Mouse (Mus musculus) MEL (cell line): ENCODE measurements around the gene Serpinb6a. TPM values are rescaled to one million over a fixed set of nuclear protein-coding genes. Genes with fewer than 3 reads are reported as not detected.
A peak's percentile ranks its signal among the peaks of the same experiment; 100 is the strongest.

Source experiments
- DNase-seq: peaks from one replicate; pipeline ENCODE4 v3.0.0; 2011; ENCODE audit warnings: low read depth, low spot score
- H3K27ac ChIP-seq: 2 replicates; pipeline ENCODE4 v1.5.1; 2012; ENCODE audit warnings: low read depth, mild to moderate bottlenecking, control low read depth, low read length, moderate library complexity; ENCODE audit not compliant: control insufficient read depth
- H3K27me3 ChIP-seq, 2 experiments: fragments of 150-350 bp in 1 of 2; sonication (generic) in 1 of 2; 2 replicates each; pipeline ENCODE4 v1.6.1; 2012; ENCODE audit warnings: low read length in 2 of 2, mild to moderate bottlenecking in 2 of 2, improper control_type of control experiment in 1 of 2, moderate library complexity in 1 of 2; ENCODE audit not compliant: insufficient read depth in 2 of 2, control insufficient read depth in 1 of 2
- H3K36me3 ChIP-seq, 2 experiments: 2 replicates each; pipeline ENCODE4 v1.6.1; 2012 to 2014; ENCODE audit warnings: low read length in 2 of 2, improper control_type of control experiment in 1 of 2, inconsistent platforms in 1 of 2, mild to moderate bottlenecking in 1 of 2; ENCODE audit not compliant: insufficient read depth in 2 of 2, control insufficient read depth in 1 of 2
- H3K4me1 ChIP-seq, 2 experiments: fragments of 150-350 bp in 1 of 2; sonication (generic) in 1 of 2; 2 replicates each; pipeline ENCODE4 v1.6.1; 2012; ENCODE audit warnings: low read length in 2 of 2, improper control_type of control experiment in 1 of 2, mild to moderate bottlenecking in 1 of 2; ENCODE audit not compliant: insufficient read depth in 2 of 2, control insufficient read depth in 1 of 2
- H3K4me3 ChIP-seq, 2 experiments: fragments of 150-350 bp in 1 of 2; sonication (generic) in 1 of 2; 2 replicates each; pipeline ENCODE4 v1.5.1; 2012; ENCODE audit warnings: low read depth in 2 of 2, low read length in 2 of 2, mild to moderate bottlenecking in 2 of 2, moderate library complexity in 2 of 2, control low read depth in 1 of 2, improper control_type of control experiment in 1 of 2; ENCODE audit not compliant: control insufficient read depth in 1 of 2, insufficient read depth in 1 of 2
- H3K79me2 ChIP-seq: 2 replicates; pipeline ENCODE4 v1.6.1; 2012; ENCODE audit warnings: mild to moderate bottlenecking, low read length, moderate library complexity; ENCODE audit not compliant: control insufficient read depth, poor library complexity, insufficient read depth
- H3K9ac ChIP-seq: 2 replicates; pipeline ENCODE4 v1.6.1; 2012; ENCODE audit warnings: low read depth, mild to moderate bottlenecking, control low read depth, low read length, moderate library complexity; ENCODE audit not compliant: control insufficient read depth, poor library complexity, severe bottlenecking
- H3K9me3 ChIP-seq: fragments of 150-350 bp; sonication (generic); replicated peaks from 2 replicates; pipeline ENCODE4 v1.6.1; 2012; ENCODE audit warnings: mild to moderate bottlenecking, low read length, improper control_type of control experiment, moderate library complexity; ENCODE audit not compliant: insufficient read depth
- CTCF ChIP-seq, 3 experiments: IDR thresholded peaks in 2 of 3; conservative IDR thresholded peaks in 1 of 3; 2 replicates each; pipeline ENCODE4 v1.5.1; 2011 to 2012; ENCODE audit warnings: low read length in 3 of 3, low read depth in 2 of 3, mild to moderate bottlenecking in 2 of 3, improper control_type of control experiment in 1 of 3, inconsistent platforms in 1 of 3, mixed read lengths in 1 of 3, moderate library complexity in 1 of 3; ENCODE audit not compliant: control insufficient read depth in 1 of 3, insufficient read depth in 1 of 3, poor library complexity in 1 of 3, severe bottlenecking in 1 of 3
- E2F4 ChIP-seq: IDR thresholded peaks from 2 replicates; pipeline ENCODE4 v1.6.1; 2011; ENCODE audit warnings: low read depth, low read length, improper control_type of control experiment, borderline replicate concordance
- MEF2A ChIP-seq: IDR thresholded peaks from 2 replicates; pipeline ENCODE4 v1.6.1; 2014; ENCODE audit warnings: low read depth, mild to moderate bottlenecking, inconsistent platforms, low read length, improper control_type of control experiment; ENCODE audit not compliant: poor library complexity, insufficient replicate concordance, severe bottlenecking; ENCODE audit errors: extremely low read depth
- MYB ChIP-seq: IDR thresholded peaks from 2 replicates; pipeline ENCODE4 v1.6.1; 2011; ENCODE audit warnings: mild to moderate bottlenecking, low read depth, low read length, improper control_type of control experiment
- MYC ChIP-seq: IDR thresholded peaks from 2 replicates; pipeline ENCODE4 v1.6.1; 2011; ENCODE audit warnings: low read depth, mild to moderate bottlenecking, low read length, improper control_type of control experiment, moderate library complexity
- NELFE ChIP-seq: IDR thresholded peaks from 2 replicates; pipeline ENCODE4 v1.6.1; 2011; ENCODE audit warnings: low read depth, low read length, improper control_type of control experiment
- POLR2A ChIP-seq, 2 experiments: IDR thresholded peaks; 2 replicates each; pipeline ENCODE4 v1.6.1; 2011 to 2012; ENCODE audit warnings: low read length in 2 of 2, mild to moderate bottlenecking in 2 of 2, control low read depth in 1 of 2, improper control_type of control experiment in 1 of 2, low read depth in 1 of 2, moderate library complexity in 1 of 2; ENCODE audit not compliant: control insufficient read depth in 1 of 2, insufficient read depth in 1 of 2, poor library complexity in 1 of 2
- RAD21 ChIP-seq: IDR thresholded peaks from 2 replicates; pipeline ENCODE4 v1.6.1; 2011; ENCODE audit warnings: mild to moderate bottlenecking, low read depth, low read length, improper control_type of control experiment
- SMC3 ChIP-seq: IDR thresholded peaks from 2 replicates; pipeline ENCODE4 v1.6.1; 2011; ENCODE audit warnings: low read depth, low read length, improper control_type of control experiment
- TCF12 ChIP-seq: IDR thresholded peaks from 2 replicates; pipeline ENCODE4 v1.6.1; 2014; ENCODE audit warnings: low read depth, mild to moderate bottlenecking, inconsistent platforms, low read length, improper control_type of control experiment, moderate library complexity
- USF2 ChIP-seq, 2 experiments: IDR thresholded peaks; 2 replicates each; pipeline ENCODE4 v1.6.1; 2011 to 2012; ENCODE audit warnings: improper control_type of control experiment in 2 of 2, low read length in 2 of 2, borderline replicate concordance in 1 of 2, inconsistent platforms in 1 of 2, low read depth in 1 of 2, mild to moderate bottlenecking in 1 of 2; ENCODE audit not compliant: insufficient read depth in 1 of 2
- ZC3H11A ChIP-seq: IDR thresholded peaks from 2 replicates; pipeline ENCODE4 v1.6.1; 2012; ENCODE audit warnings: low read depth, mild to moderate bottlenecking, inconsistent platforms, low read length, improper control_type of control experiment
- ZKSCAN1 ChIP-seq: IDR thresholded peaks from 2 replicates; pipeline ENCODE4 v1.6.1; 2012; ENCODE audit warnings: low read depth, mild to moderate bottlenecking, inconsistent platforms, low read length, improper control_type of control experiment, moderate library complexity
- ZMIZ1 ChIP-seq: IDR thresholded peaks from 2 replicates; pipeline ENCODE4 v1.6.1; 2012; ENCODE audit warnings: low read depth, mild to moderate bottlenecking, inconsistent platforms, low read length, improper control_type of control experiment, moderate library complexity
- polyA plus RNA-seq, 2 experiments: library from polyadenylated mRNA; stranded (reverse) in 1 of 2; unstranded in 1 of 2; fragments of >175 nt in 1 of 2; fragments of >200 nt in 1 of 2; gene quantifications; 2 replicates each; pipeline versions ENCODE4 v1.2.1 to v1.2.4; 2012; ENCODE audit warnings: low replicate concordance in 2 of 2, low read depth in 1 of 2; ENCODE audit not compliant: insufficient read length in 2 of 2, insufficient read depth in 1 of 2, missing spikeins in 1 of 2
- total RNA-seq: library from RNA; depleted of rRNA; stranded (reverse); fragments of 300-350 nt; gene quantifications from 2 replicates; pipeline ENCODE4 v1.2.3, GENCODE M21; 2012

Gene Serpinb6a
- total and polyA plus RNA-seq, 3 experiments = 61.6 to 65.1 TPM; not detected in 1

GRCm38 (mm10) chr13:33964206-33965046 is 38.2 kb downstream of the Serpinb6a start, which contains the start of gene Nqo2 (continued):
- TF ChIP-seq E2F4 = no peak; the same call in 1 of the 2 replicates
- peak; percentile 70 for TF ChIP-seq NELFE
- peak; percentile 50; the same call in 1 of the 2 replicates for TF ChIP-seq ZMIZ1
- TF ChIP-seq POLR2A (IDR thresholded peaks at IDR 0.05; ENCODE audit: control insufficient read depth in 1 of 2, insufficient read depth in 1 of 2, low read depth in 1 of 2, low read length in 2 of 2, poor library complexity in 1 of 2) = peak; percentile 46 to 81; a peak in 2 of 4 replicates

DNA sequence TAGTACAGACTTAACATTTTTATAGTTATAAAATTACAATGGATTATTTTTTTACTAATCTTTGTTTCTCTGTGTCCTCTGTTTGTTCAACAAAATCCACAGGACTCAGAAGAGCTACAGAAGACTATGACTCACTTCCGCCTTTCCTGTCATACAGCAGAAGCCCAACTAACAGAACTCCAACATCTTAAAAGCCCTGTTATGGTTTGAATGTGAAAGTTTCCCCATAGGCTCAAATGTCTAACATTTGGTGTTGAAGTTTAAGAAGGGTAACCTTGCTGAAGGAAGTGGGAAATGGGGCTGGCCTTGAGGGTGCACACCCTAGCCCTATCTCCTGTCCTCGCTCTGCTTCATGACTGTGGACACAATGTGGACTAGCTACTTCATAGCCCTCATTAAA is 42.8 kb downstream of the Serpinb6a start:
- DNase-seq = no peak
- H3K27me3 ChIP-seq = no peaks in the 10 kb centered on the region
- H3K4me1 ChIP-seq = no peaks in the 10 kb centered on the region; a peak in 1 of 4 replicates
- no peak overlapping the region for H3K9ac ChIP-seq
- no peaks in the 10 kb centered on the region for H3K9me3 ChIP-seq
- H3K27ac ChIP-seq = no peak overlapping the region
- H3K4me3 ChIP-seq = no peak overlapping the region
- TF ChIP-seq MYC (no peak), E2F4 (no peak), ZKSCAN1 (no peak), TCF12 (no peak), USF2 (IDR thresholded peaks at IDR 0.05; ENCODE audit: borderline replicate concordance in 1 of 2, insufficient read depth in 1 of 2, low read depth in 1 of 2, low read length in 2 of 2) (no peak), MYB (no peak)
- no peaks in the 10 kb centered on the region; the same call in 1 of the 2 replicates for H3K79me2 ChIP-seq
- no peaks in the 10 kb centered on the region for H3K36me3 ChIP-seq

- Histone ChIP-seq H3K4me1 (no peaks in the 10 kb centered on the region; a peak in 1 of 4 replicates), H3K4me3 (no peak overlapping the region), H3K36me3 (no peaks in the 10 kb centered on the region), H3K27me3 (no peaks in the 10 kb centered on the region), H3K79me2 (no peaks in the 10 kb centered on the region), H3K27ac (no peak overlapping the region), H3K9ac (no peak overlapping the region), H3K9me3 (no peaks in the 10 kb centered on the region)
- DNase-seq = peak; percentile 65
- peak; percentile 84 for TF ChIP-seq SMC3
- no peak for TF ChIP-seq MEF2A
- TF ChIP-seq ZC3H11A = peak; percentile 72
- peak; percentile 34 to 91 (median 82); a peak in 4 of 6 replicates for TF ChIP-seq CTCF (IDR thresholded peaks at IDR 0.05 in 2 of 3, conservative IDR thresholded peaks at IDR 0.05 in 1 of 3; ENCODE audit: control insufficient read depth in 1 of 3, insufficient read depth in 1 of 3, low read depth in 2 of 3, low read length in 3 of 3, poor library complexity in 1 of 3, severe bottlenecking in 1 of 3)
- peak; percentile 90 for TF ChIP-seq RAD21
These were observed 45.8 kb downstream of the Serpinb6a start for GRCm38 (mm10) chr13:33956571-33957421.
